Mouse (Mus musculus) gonadal fat pad, adult 2 months (tissue): ENCODE measurements around the gene Plpp1. TPM values are rescaled to one million over a fixed set of nuclear protein-coding genes. Genes with fewer than 3 reads are reported as not detected.

Source experiments
- DNase-seq: peaks from one replicate; pipeline ENCODE4 v3.0.0-alpha.2; 2012; ENCODE audit warnings: low read depth
- polyA plus RNA-seq: library from polyadenylated mRNA; depleted of rRNA; stranded (reverse); fragments of >200 nt; gene quantifications from 2 replicates; pipeline ENCODE4 v1.2.3, GENCODE M21; 2012

Plpp1 gene
- polyA plus RNA-seq, 1 experiment, result 41.1 TPM

- no peak for DNase-seq
These were observed 26.5 kb upstream of the Plpp1 start for GRCm38 (mm10) chr13:112773991-112774675.

GRCm38 (mm10) chr13:112775856-112776255 is 24.7 kb upstream of the Plpp1 start:
- no peak for DNase-seq

GRCm38 (mm10) chr13:112778407-112778806 is 22.2 kb upstream of the Plpp1 start:
- DNase-seq, result no peak

- DNase-seq, result no peak
These were observed 15.3 kb upstream of the Plpp1 start for GRCm38 (mm10) chr13:112785305-112785704.

GRCm38 (mm10) chr13:112786142-112786541 is 14.4 kb upstream of the Plpp1 start:
- DNase-seq, result no peak

GRCm38 (mm10) chr13:112786942-112787533 is 13.6 kb upstream of the Plpp1 start:
- no peak for DNase-seq

- no peak for DNase-seq
These were observed 9.8 kb upstream of the Plpp1 start for GRCm38 (mm10) chr13:112790774-112791173.

- DNase-seq, result no peak
These were observed 8.7 kb upstream of the Plpp1 start for GRCm38 (mm10) chr13:112791906-112792305.

GRCm38 (mm10) chr13:112798243-112798952 is 2.2 kb upstream of the Plpp1 start:
- no peak for DNase-seq

- DNase-seq, result no peak
These were observed 1.7 kb upstream of the Plpp1 start for GRCm38 (mm10) chr13:112798953-112799305.

- no peak for DNase-seq
These were observed 811 bp upstream of the Plpp1 start for GRCm38 (mm10) chr13:112799721-112800241.

GRCm38 (mm10) chr13:112801381-112802004 is 901 bp downstream of the Plpp1 start:
- DNase-seq, result no peak

GRCm38 (mm10) chr13:112803106-112803505 is 2.5 kb downstream of the Plpp1 start:
- DNase-seq, result no peak

GRCm38 (mm10) chr13:112803661-112804060 is 3.1 kb downstream of the Plpp1 start:
- DNase-seq, result no peak

- DNase-seq, result no peak
These were observed 4.9 kb downstream of the Plpp1 start for GRCm38 (mm10) chr13:112805529-112805928.

- no peak for DNase-seq
These were observed 7.5 kb downstream of the Plpp1 start for GRCm38 (mm10) chr13:112807936-112808667.

- DNase-seq, result no peak
These were observed 9.1 kb downstream of the Plpp1 start for GRCm38 (mm10) chr13:112809504-112810247.

- DNase-seq, result no peak
These were observed 9.7 kb downstream of the Plpp1 start for GRCm38 (mm10) chr13:112810248-112810645.

GRCm38 (mm10) chr13:112810751-112811150 is 10.2 kb downstream of the Plpp1 start:
- no peak for DNase-seq

- DNase-seq, result no peak
These were observed 11.3 kb downstream of the Plpp1 start for GRCm38 (mm10) chr13:112811708-112812403.
